Mouse (Mus musculus): ENCODE measurements around the gene Lyg1. TPM values are rescaled to one million over a fixed set of nuclear protein-coding genes. Genes with fewer than 3 reads are reported as not detected.
"Not testable (repeated sequence)": the region's sequence is repeated elsewhere in the genome, so short reads cannot be mapped to it uniquely, and the experiment has no call there.

The Lyg1 gene
- not detected in 2 replicates for total RNA-seq (2017)

GRCm38 (mm10) chr1:37957659-37958058 is at the start of gene Lyg1:
Gene Lyg1 (minus strand): TSS chr1:37957759.
- ATAC-seq (replicated peaks; ENCODE audit: low read depth, poor library complexity, severe bottlenecking), result no peak

GRCm38 (mm10) chr1:38006741-38007140 is 49.2 kb upstream of the Lyg1 start:
- no peak for ATAC-seq (replicated peaks; ENCODE audit: low read depth, poor library complexity, severe bottlenecking)

- no peak for ATAC-seq (replicated peaks; ENCODE audit: low read depth, poor library complexity, severe bottlenecking)
Measured at GRCm38 (mm10) chr1:38003046-38003445, 45.5 kb upstream of the Lyg1 start.

GRCm38 (mm10) chr1:38001956-38002355 is 44.4 kb upstream of the Lyg1 start:
- no peak for ATAC-seq (replicated peaks; ENCODE audit: low read depth, poor library complexity, severe bottlenecking)

- no peak for ATAC-seq (replicated peaks; ENCODE audit: low read depth, poor library complexity, severe bottlenecking)
Measured at GRCm38 (mm10) chr1:38000844-38001243, 43.3 kb upstream of the Lyg1 start.

GRCm38 (mm10) chr1:37999552-37999951 is 42.0 kb upstream of the Lyg1 start:
- no peak for ATAC-seq (replicated peaks; ENCODE audit: low read depth, poor library complexity, severe bottlenecking)

- no peak for ATAC-seq (replicated peaks; ENCODE audit: low read depth, poor library complexity, severe bottlenecking)
Measured at GRCm38 (mm10) chr1:37998371-37999199, 41.0 kb upstream of the Lyg1 start.

- ATAC-seq (replicated peaks; ENCODE audit: low read depth, poor library complexity, severe bottlenecking), result peak; percentile 73
Measured at GRCm38 (mm10) chr1:37997867-37998266, 40.3 kb upstream of the Lyg1 start, which contains the start of the genes Txndc9 and Eif5b. Gene Txndc9 (minus strand): TSS chr1:37997893. Gene Eif5b (plus strand): TSS chr1:37998010.

GRCm38 (mm10) chr1:37996877-37997484 is 39.4 kb upstream of the Lyg1 start:
- ATAC-seq (replicated peaks; ENCODE audit: low read depth, poor library complexity, severe bottlenecking), result peak; percentile 92

GRCm38 (mm10) chr1:37996226-37996625 is 38.7 kb upstream of the Lyg1 start:
- ATAC-seq (replicated peaks; ENCODE audit: low read depth, poor library complexity, severe bottlenecking), result no peak

GRCm38 (mm10) chr1:37987856-37988255 is 30.3 kb upstream of the Lyg1 start:
- no peak for ATAC-seq (replicated peaks; ENCODE audit: low read depth, poor library complexity, severe bottlenecking)

GRCm38 (mm10) chr1:37985764-37986323 is 28.3 kb upstream of the Lyg1 start:
- ATAC-seq (replicated peaks; ENCODE audit: low read depth, poor library complexity, severe bottlenecking), result 0 out of 2 replicates have a peak, but pooled peaks have one; percentile 36

- ATAC-seq (replicated peaks; ENCODE audit: low read depth, poor library complexity, severe bottlenecking), result no peak
Measured at GRCm38 (mm10) chr1:37984326-37984725, 26.8 kb upstream of the Lyg1 start.

- no peak for ATAC-seq (replicated peaks; ENCODE audit: low read depth, poor library complexity, severe bottlenecking)
Measured at GRCm38 (mm10) chr1:37977303-37977702, 19.7 kb upstream of the Lyg1 start.

GRCm38 (mm10) chr1:37976666-37977065 is 19.1 kb upstream of the Lyg1 start:
- ATAC-seq (replicated peaks; ENCODE audit: low read depth, poor library complexity, severe bottlenecking), result not testable (repeated sequence)

GRCm38 (mm10) chr1:37971520-37971919 is 14.0 kb upstream of the Lyg1 start:
- ATAC-seq (replicated peaks; ENCODE audit: low read depth, poor library complexity, severe bottlenecking), result no peak

- ATAC-seq (replicated peaks; ENCODE audit: low read depth, poor library complexity, severe bottlenecking), result no peak
Measured at GRCm38 (mm10) chr1:37968746-37969145, 11.2 kb upstream of the Lyg1 start.

GRCm38 (mm10) chr1:37965571-37965970 is 8.0 kb upstream of the Lyg1 start:
- ATAC-seq (replicated peaks; ENCODE audit: low read depth, poor library complexity, severe bottlenecking), result no peak

GRCm38 (mm10) chr1:37959486-37959885 is 1.9 kb upstream of the Lyg1 start:
- ATAC-seq (replicated peaks; ENCODE audit: low read depth, poor library complexity, severe bottlenecking), result no peak

- no peak for ATAC-seq (replicated peaks; ENCODE audit: low read depth, poor library complexity, severe bottlenecking)
Measured at GRCm38 (mm10) chr1:37958516-37958915, 957 bp upstream of the Lyg1 start.

All from common myeloid progenitor, adult 5-6 weeks (primary cell).